ENCODE assay signal across 8 mouse cellular contexts in the genomic region with DNA sequence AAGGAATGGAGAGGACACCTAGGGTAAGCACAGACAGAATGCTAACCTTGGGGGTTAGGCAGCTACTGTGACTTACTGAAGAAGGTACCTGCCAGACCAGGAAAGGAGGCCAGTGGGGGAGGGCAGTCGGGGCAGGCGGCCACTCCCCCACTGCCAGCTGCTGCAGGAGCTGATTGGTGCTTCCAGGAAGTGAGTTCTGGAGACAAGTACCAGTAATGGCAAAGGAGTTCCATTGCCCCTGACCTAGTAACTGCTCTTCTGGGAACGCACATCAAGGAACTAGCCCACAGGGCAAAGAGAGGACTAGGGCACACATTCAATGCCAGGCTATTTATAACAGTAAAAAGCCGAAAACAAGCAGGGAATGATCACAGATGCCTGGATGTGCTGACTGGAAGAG. TPM values are rescaled to one million over a fixed set of nuclear protein-coding genes. Genes with fewer than 3 reads are reported as not detected.
DNase-seq lines count a peak whose midpoint lies in the region; ATAC-seq lines count a peak whose summit lies in the region.

No protein-coding gene starts in this region.

- no peak for ATAC-seq in kidney, embryonic 16.5 days (ENCODE audit: low FRiP score, low TSS enrichment)
- ATAC-seq in heart, embryonic 13.5 days (ENCODE audit: extremely low read depth, insufficient number of reproducible peaks, low FRiP score, low TSS enrichment), result no peak
- ATAC-seq in liver, embryonic 12.5 days, result no peak

- peaks cover 42% of the 10 kb centered on the region for H3K4me1 ChIP-seq in kidney, embryonic 16.5 days (ENCODE audit: insufficient read depth, low read length)
- H3K4me1 ChIP-seq in heart, embryonic 13.5 days, result peaks cover 75% of the 10 kb centered on the region
- peaks cover 68% of the 10 kb centered on the region for H3K4me1 ChIP-seq in liver, embryonic 12.5 days

- H3K9me3 ChIP-seq in kidney, embryonic 16.5 days (ENCODE audit: low read length), result no peaks in the 10 kb centered on the region
- no peaks in the 10 kb centered on the region for H3K9me3 ChIP-seq in heart, embryonic 13.5 days
- H3K9me3 ChIP-seq in liver, embryonic 12.5 days (replicated peaks), result no peaks in the 10 kb centered on the region

- H3K9ac ChIP-seq in kidney, embryonic 16.5 days (replicated peaks; ENCODE audit: low read length), result no peak overlapping the region
- H3K9ac ChIP-seq in heart, embryonic 13.5 days, result peak overlapping the region; percentile 41
- peak overlapping the region; percentile 35; the same call in 1 of the 2 replicates for H3K9ac ChIP-seq in liver, embryonic 12.5 days

- peaks cover 3% of the 10 kb centered on the region; the same call in 1 of the 2 replicates for H3K36me3 ChIP-seq in kidney, embryonic 16.5 days (ENCODE audit: insufficient read depth, low read length)
- peaks cover 3% of the 10 kb centered on the region; the same call in 1 of the 2 replicates for H3K36me3 ChIP-seq in heart, embryonic 13.5 days
- H3K36me3 ChIP-seq in liver, embryonic 12.5 days, result peaks cover 54% of the 10 kb centered on the region

- H3K27me3 ChIP-seq in kidney, embryonic 16.5 days (ENCODE audit: insufficient read depth, low read length), result no peaks in the 10 kb centered on the region
- H3K27me3 ChIP-seq in heart, embryonic 13.5 days (replicated peaks), result no peaks in the 10 kb centered on the region
- no peaks in the 10 kb centered on the region for H3K27me3 ChIP-seq in liver, embryonic 12.5 days (replicated peaks)

- H3K4me2 ChIP-seq in kidney, embryonic 16.5 days (replicated peaks; ENCODE audit: low read depth, low read length), result no peak overlapping the region
- H3K4me2 ChIP-seq in heart, embryonic 13.5 days, result peak overlapping the region; percentile 44
- peak overlapping the region; percentile 17 for H3K4me2 ChIP-seq in liver, embryonic 12.5 days

- DNase-seq in kidney, adult 11 months, result peak; percentile 79
- DNase-seq in adrenal gland, postnatal 36 days, result peak; percentile 63 to 75
- no peak for DNase-seq in spleen, adult 18-20 months
- DNase-seq in thymus, adult 18-20 months, result no peak
- DNase-seq in spleen, adult 12 weeks (ENCODE audit: low spot score), result no peak

- WGBS in kidney, embryonic 16.5 days, result 51% methylated on average over 4 of the region's 4 CpGs
- 44% methylated on average over 4 of the region's 4 CpGs for WGBS in heart, embryonic 13.5 days
- 49% methylated on average over 4 of the region's 4 CpGs for WGBS in liver, embryonic 12.5 days (ENCODE audit: insufficient replicate concordance)

- H3K4me3 ChIP-seq in kidney, embryonic 16.5 days (ENCODE audit: low read length), result no peak overlapping the region
- peak overlapping the region; percentile 4; the same call in 1 of the 2 replicates for H3K4me3 ChIP-seq in heart, embryonic 13.5 days
- H3K4me3 ChIP-seq in liver, embryonic 12.5 days, result no peak overlapping the region

- no peak overlapping the region for H3K27ac ChIP-seq in kidney, embryonic 16.5 days (ENCODE audit: low read length)
- peak overlapping the region; percentile 32; the same call in 1 of the 2 replicates for H3K27ac ChIP-seq in heart, embryonic 13.5 days (replicated peaks)
- H3K27ac ChIP-seq in liver, embryonic 12.5 days, result peak overlapping the region; percentile 46; the same call in 1 of the 2 replicates

RNA-seq across cellular contexts. Expression of a gene that starts 3.1 kb away (rescaled TPM):
- 245 and 303 TPM in 2 replicates for polyA plus RNA-seq in kidney, embryonic 16.5 days (2015; fragmentation: Nextera tagmentation; extraction: Ambion mirVana)
- 100 to 1,000 TPM; 231 to 299 TPM for total RNA-seq in adrenal gland, postnatal 36 days (2021)
- polyA plus RNA-seq in heart, embryonic 13.5 days (2015; fragmentation: Nextera tagmentation; extraction: Ambion mirVana), result 318 and 325 TPM in 2 replicates
- 147 and 169 TPM in 2 replicates for polyA plus RNA-seq in liver, embryonic 12.5 days (2016; fragmentation: Nextera tagmentation; extraction: Ambion mirVana)

RNA-seq across cellular contexts. Expression of a gene that starts 24.4 kb away (rescaled TPM):
- polyA plus RNA-seq in kidney, embryonic 16.5 days (2015; fragmentation: Nextera tagmentation; extraction: Ambion mirVana), result 28.4 and 29.5 TPM in 2 replicates
- 100 to 1,000 TPM in 1 of 2 experiments, 10 to 100 TPM in 1; 62.7 to 110 TPM for total RNA-seq in adrenal gland, postnatal 36 days (2021)
- polyA plus RNA-seq in heart, embryonic 13.5 days (2015; fragmentation: Nextera tagmentation; extraction: Ambion mirVana), result 17.0 and 17.8 TPM in 2 replicates
- polyA plus RNA-seq in liver, embryonic 12.5 days (2016; fragmentation: Nextera tagmentation; extraction: Ambion mirVana), result 17.3 and 21.0 TPM in 2 replicates

RNA-seq across cellular contexts. Expression of a gene that starts 38.8 kb away (rescaled TPM):
- polyA plus RNA-seq in kidney, embryonic 16.5 days (2015; fragmentation: Nextera tagmentation; extraction: Ambion mirVana), result 58.4 and 61.9 TPM in 2 replicates
- 100 to 1,000 TPM in 1 of 2 experiments, 10 to 100 TPM in 1; 92.9 to 119 TPM for total RNA-seq in adrenal gland, postnatal 36 days (2021)
- 77.3 and 83.7 TPM in 2 replicates for polyA plus RNA-seq in heart, embryonic 13.5 days (2015; fragmentation: Nextera tagmentation; extraction: Ambion mirVana)
- 196 and 205 TPM in 2 replicates for polyA plus RNA-seq in liver, embryonic 12.5 days (2016; fragmentation: Nextera tagmentation; extraction: Ambion mirVana)

RNA-seq across cellular contexts. Expression of a gene that starts 53.1 kb away (rescaled TPM):
- polyA plus RNA-seq in kidney, embryonic 16.5 days (2015; fragmentation: Nextera tagmentation; extraction: Ambion mirVana), result 65.0 and 73.5 TPM in 2 replicates
- 10 to 100 TPM; 72.2 to 90.5 TPM for total RNA-seq in adrenal gland, postnatal 36 days (2021)
- 40.0 and 47.0 TPM in 2 replicates for polyA plus RNA-seq in heart, embryonic 13.5 days (2015; fragmentation: Nextera tagmentation; extraction: Ambion mirVana)
- polyA plus RNA-seq in liver, embryonic 12.5 days (2016; fragmentation: Nextera tagmentation; extraction: Ambion mirVana), result 12.6 and 13.2 TPM in 2 replicates

Comparison
In these comparisons a context has a peak if more than half of its experiments do, and no peak if none do; other contexts are left out.
1. DNase-seq: peak in kidney, adult 11 months (single experiment) and adrenal gland, postnatal 36 days (2 of 2); none in spleen, adult 18-20 months (0 of 2), thymus, adult 18-20 months (0 of 2) and spleen, adult 12 weeks (single experiment).